Mouse (Mus musculus): ENCODE results near the gene Gm28048. TPM values are rescaled to one million over a fixed set of nuclear protein-coding genes. Genes with fewer than 3 reads are reported as not detected.

The Gm28048 gene
- polyA plus RNA-seq, 1 experiment from 2014 or later: 5.9 TPM

DNA sequence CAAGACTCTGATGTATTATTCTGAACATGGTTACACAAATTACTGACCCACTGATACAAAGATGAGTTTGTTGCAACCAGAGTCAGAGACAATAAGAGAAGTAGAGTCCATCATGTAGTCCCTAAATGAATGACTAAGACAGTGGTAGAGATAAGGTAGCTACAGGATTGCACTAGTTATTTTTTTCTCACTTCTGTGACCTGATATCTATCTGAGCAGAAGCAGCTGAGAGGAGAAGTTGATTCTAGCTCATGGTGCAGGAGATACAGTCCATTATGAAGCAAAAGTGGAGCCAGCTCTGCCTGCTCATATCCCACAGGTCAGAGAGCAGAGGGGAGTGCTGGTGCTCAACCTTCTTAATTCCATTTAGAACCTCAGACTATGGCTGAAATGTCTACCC is 49.7 kb downstream of the Gm28048 start:
- Histone ChIP-seq H3K4me2 (replicated peaks) (no peak overlapping the region), H3K4me3 (no peak overlapping the region), H3K36me3 (no peaks in the 10 kb centered on the region), H3K4me1 (no peaks in the 10 kb centered on the region), H3K9ac (replicated peaks) (no peak overlapping the region), H3K27me3 (no peaks in the 10 kb centered on the region), H3K9me3 (no peaks in the 10 kb centered on the region), H3K27ac (replicated peaks) (no peak overlapping the region)
- no peak for ATAC-seq (ENCODE audit: low FRiP score, low read depth)

DNA sequence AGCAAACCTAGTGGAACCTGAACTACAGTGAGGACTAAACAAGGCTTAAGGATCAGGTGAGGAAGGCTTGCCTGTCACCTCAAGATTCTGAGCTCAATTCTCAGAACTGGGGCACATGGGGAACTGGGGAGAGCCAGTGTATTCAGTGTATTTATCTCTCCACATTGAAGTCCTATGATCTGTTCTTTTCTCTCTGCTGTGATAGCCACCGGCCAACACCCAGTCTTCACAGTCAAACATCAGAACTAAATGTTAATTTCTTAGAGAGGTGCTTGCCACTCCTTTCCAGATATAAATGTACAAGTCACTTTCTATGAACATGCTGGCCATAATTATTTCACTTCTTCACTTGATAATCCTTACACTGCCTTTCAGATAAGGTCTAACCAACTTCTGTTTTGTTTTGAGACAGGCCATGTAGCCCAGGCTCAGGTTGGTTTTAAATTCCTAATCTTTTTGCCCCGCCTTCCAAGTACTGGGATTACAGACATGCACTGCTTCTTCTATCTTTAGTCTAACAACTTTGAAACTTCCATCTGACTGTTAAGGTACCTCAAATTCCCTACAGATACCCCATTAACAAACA is 50.5 kb downstream of the Gm28048 start:
- no peaks in the 10 kb centered on the region for H3K27me3 ChIP-seq
- 96% methylated on average over 2 of the region's 2 CpGs for WGBS
- no peak for ATAC-seq (ENCODE audit: low FRiP score, low read depth)

GRCm38 (mm10) chr11:22930129-22930528 is 51.8 kb downstream of the Gm28048 start:
- no peaks in the 10 kb centered on the region for H3K4me1 ChIP-seq
- no peak overlapping the region for H3K27ac ChIP-seq (replicated peaks)
- no peaks in the 10 kb centered on the region for H3K27me3 ChIP-seq
- H3K9ac ChIP-seq (replicated peaks): no peak overlapping the region
- no peak overlapping the region for H3K4me3 ChIP-seq
- no peak overlapping the region for H3K4me2 ChIP-seq (replicated peaks)
- WGBS: 74% methylated on average over 2 of the region's 2 CpGs
- H3K9me3 ChIP-seq: no peaks in the 10 kb centered on the region
- no peak for ATAC-seq (ENCODE audit: low FRiP score, low read depth)
- no peaks in the 10 kb centered on the region for H3K36me3 ChIP-seq

More for the DNA sequence above, 50.5 kb downstream of the Gm28048 start:
- no peak overlapping the region for H3K4me2 ChIP-seq (replicated peaks)
- H3K9ac ChIP-seq (replicated peaks): no peak overlapping the region
- H3K9me3 ChIP-seq: no peaks in the 10 kb centered on the region
- no peak overlapping the region for H3K27ac ChIP-seq (replicated peaks)
- H3K4me1 ChIP-seq: no peaks in the 10 kb centered on the region
- H3K36me3 ChIP-seq: no peaks in the 10 kb centered on the region
- no peak overlapping the region for H3K4me3 ChIP-seq

DNA sequence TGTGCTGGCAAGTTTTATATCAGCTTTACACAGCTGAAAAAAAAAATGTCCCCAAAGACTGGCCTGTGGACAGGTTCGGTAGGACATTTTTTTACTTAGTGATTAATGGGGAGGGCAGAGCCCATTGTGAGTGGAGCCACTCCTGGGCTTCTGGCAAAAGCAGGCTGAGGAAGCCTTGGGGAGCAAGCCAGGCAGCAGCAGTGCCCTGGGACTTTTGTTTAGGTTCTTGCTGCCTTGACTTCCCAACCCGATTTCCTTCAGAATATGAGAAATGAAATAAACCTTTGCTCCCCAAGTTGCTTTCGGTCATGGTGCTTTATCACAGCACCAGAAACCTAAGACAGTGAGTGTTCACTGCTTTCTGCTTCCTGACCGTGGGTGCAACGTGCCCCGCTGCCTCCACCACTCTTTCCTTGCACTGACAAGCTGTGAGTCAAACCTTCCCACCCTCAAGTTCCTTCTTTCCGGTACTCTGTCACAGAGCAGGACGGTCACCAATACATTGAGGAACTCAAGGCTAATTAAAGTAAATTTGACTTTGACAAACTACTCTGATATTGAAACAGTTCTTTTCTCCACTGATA is 53.2 kb downstream of the Gm28048 start:
- Histone ChIP-seq H3K27ac (replicated peaks) (no peak overlapping the region), H3K36me3 (no peaks in the 10 kb centered on the region), H3K4me3 (no peak overlapping the region), H3K4me2 (replicated peaks) (no peak overlapping the region), H3K27me3 (no peaks in the 10 kb centered on the region), H3K4me1 (no peaks in the 10 kb centered on the region), H3K9ac (replicated peaks) (no peak overlapping the region), H3K9me3 (no peaks in the 10 kb centered on the region)
- no peak for ATAC-seq (ENCODE audit: low FRiP score, low read depth)
- WGBS: 89% methylated on average over 8 of the region's 8 CpGs

DNA sequence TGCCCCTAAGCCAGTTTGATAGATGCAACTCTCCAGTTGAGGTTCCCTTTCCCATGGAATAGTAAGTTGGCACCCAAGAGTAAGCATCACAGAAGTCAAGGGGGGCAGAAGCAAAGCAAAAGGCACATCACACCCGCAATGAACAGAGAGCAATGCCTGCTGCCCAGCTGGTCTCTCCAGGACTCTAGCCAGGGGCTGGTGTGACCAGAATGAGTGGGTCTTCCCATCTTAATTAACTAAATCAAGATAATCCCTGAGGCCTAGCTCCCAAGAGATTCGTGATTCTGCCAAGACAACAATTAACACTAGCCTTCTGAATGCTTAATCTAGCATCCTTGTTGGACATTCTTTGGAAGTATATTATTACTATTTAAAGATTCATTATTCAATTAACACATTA is 58.3 kb downstream of the Gm28048 start:
- Histone ChIP-seq H3K36me3 (no peaks in the 10 kb centered on the region), H3K9me3 (no peaks in the 10 kb centered on the region), H3K27me3 (no peaks in the 10 kb centered on the region), H3K4me3 (no peak overlapping the region), H3K4me1 (no peaks in the 10 kb centered on the region), H3K4me2 (replicated peaks) (no peak overlapping the region), H3K27ac (replicated peaks) (no peak overlapping the region), H3K9ac (replicated peaks) (no peak overlapping the region)
- no peak for ATAC-seq (ENCODE audit: low FRiP score, low read depth)
- 70% methylated on average over 2 of the region's 2 CpGs for WGBS

DNA sequence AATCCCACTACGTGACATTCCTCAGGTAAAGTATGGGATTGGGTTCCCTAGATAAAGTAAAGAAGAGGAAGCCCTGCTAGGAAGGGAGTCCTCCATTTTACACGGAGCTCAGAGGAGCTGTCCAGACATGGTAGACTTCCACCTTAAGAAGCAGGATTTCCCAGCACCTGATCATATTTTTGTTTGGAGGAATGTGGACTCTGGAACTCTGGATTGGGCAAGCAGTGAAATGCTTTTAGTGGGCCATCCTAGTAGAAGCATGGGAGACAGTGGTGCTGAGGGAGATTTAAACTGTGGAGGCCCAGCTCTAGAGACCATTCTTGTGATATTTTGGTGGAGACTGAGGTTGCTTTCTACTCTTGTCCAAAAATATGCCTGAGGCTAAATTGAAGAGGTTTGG is 59.3 kb downstream of the Gm28048 start:
- Histone ChIP-seq H3K27ac (replicated peaks) (no peak overlapping the region), H3K4me3 (no peak overlapping the region), H3K9ac (replicated peaks) (no peak overlapping the region), H3K4me2 (replicated peaks) (no peak overlapping the region), H3K9me3 (no peaks in the 10 kb centered on the region), H3K4me1 (no peaks in the 10 kb centered on the region), H3K27me3 (no peaks in the 10 kb centered on the region), H3K36me3 (no peaks in the 10 kb centered on the region)
- 87% methylated on average over 2 of the region's 2 CpGs for WGBS
- no peak for ATAC-seq (ENCODE audit: low FRiP score, low read depth)

DNA sequence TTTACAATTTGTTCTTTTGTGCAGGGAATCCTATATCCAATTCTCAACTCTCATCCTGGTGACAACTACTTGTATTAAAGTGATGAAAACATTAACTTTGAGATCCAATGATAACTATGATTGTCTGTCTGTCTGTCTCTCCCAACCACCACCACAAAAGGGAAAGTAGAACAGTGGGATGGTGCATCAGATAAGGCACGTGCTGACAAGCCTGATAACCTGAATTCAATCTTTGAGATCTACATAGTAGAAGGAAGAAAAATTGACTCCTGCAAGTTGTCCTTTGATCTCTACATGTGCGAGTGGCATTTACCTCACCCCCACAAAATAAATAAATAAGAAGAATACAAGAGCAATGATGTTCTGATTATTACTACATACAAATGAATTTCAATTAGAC is 62.6 kb downstream of the Gm28048 start:
- Histone ChIP-seq H3K9me3 (no peaks in the 10 kb centered on the region; the same call in 1 of the 2 replicates), H3K4me2 (replicated peaks) (no peak overlapping the region), H3K27me3 (no peaks in the 10 kb centered on the region), H3K27ac (replicated peaks) (no peak overlapping the region), H3K4me1 (no peaks in the 10 kb centered on the region), H3K4me3 (no peak overlapping the region), H3K36me3 (no peaks in the 10 kb centered on the region), H3K9ac (replicated peaks) (no peak overlapping the region)
- whole genome bisulfite sequencing: 88% methylated on average over 2 of the region's 2 CpGs
- no peak for ATAC-seq (ENCODE audit: low FRiP score, low read depth)

DNA sequence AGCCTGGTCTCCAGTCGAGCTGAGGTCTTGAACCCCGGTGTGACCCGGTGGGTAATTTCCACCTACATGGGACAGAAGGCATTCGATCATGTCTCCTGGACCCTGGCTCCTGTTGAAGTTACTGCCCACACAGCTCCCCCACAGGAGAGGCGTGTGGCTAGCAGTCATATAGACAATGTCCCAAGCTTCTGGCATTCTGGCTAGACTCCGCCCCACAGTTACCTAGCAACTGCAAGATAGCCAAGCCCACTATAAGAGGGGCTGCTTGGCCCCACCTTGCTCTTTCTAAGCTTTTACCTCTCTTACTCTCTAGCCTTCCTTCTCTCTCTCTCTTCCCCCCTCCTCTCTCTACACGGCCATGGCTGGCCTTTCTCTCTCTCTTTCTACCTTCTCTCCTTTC is 64.1 kb downstream of the Gm28048 start:
- H3K4me2 ChIP-seq (replicated peaks): no peak overlapping the region
- H3K4me3 ChIP-seq: no peak overlapping the region
- no peaks in the 10 kb centered on the region for H3K27me3 ChIP-seq
- H3K9me3 ChIP-seq: no peaks in the 10 kb centered on the region; the same call in 1 of the 2 replicates
- WGBS: 83% methylated on average over 7 of the region's 7 CpGs
- H3K36me3 ChIP-seq: no peaks in the 10 kb centered on the region
- H3K4me1 ChIP-seq: no peaks in the 10 kb centered on the region
- ATAC-seq (ENCODE audit: low FRiP score, low read depth): no peak
- no peak overlapping the region for H3K27ac ChIP-seq (replicated peaks)
- H3K9ac ChIP-seq (replicated peaks): no peak overlapping the region

- Histone ChIP-seq H3K9ac (replicated peaks) (no peak overlapping the region), H3K27ac (replicated peaks) (no peak overlapping the region), H3K9me3 (no peaks in the 10 kb centered on the region; the same call in 1 of the 2 replicates), H3K4me3 (no peak overlapping the region), H3K4me1 (no peaks in the 10 kb centered on the region), H3K27me3 (no peaks in the 10 kb centered on the region), H3K36me3 (no peaks in the 10 kb centered on the region), H3K4me2 (replicated peaks) (no peak overlapping the region)
- ATAC-seq (ENCODE audit: low FRiP score, low read depth): no peak
- 72% methylated on average over 4 of the region's 4 CpGs for WGBS
These were observed 68.1 kb downstream of the Gm28048 start for GRCm38 (mm10) chr11:22913744-22914143.

DNA sequence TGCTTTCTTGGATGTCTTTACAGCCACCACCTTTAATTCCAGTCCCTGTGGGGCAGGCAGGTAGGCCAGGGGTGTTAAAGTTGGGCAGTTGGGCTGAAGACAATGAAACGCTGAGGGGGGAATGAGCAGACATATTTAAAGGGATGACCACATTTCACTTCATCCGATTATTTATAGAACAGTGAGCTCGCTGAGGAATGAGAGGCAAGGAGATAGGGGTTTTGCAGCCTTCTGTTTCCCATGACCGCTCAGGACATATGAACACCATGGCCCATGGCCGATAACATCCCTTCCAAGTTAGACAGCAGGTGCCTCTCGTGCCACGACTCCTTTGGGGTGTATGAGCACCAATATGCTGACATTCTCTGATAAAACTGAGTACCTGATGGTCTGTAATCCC is 70.1 kb downstream of the Gm28048 start:
- no peaks in the 10 kb centered on the region for H3K9me3 ChIP-seq
- no peaks in the 10 kb centered on the region for H3K4me1 ChIP-seq
- no peak overlapping the region for H3K4me3 ChIP-seq
- no peak overlapping the region for H3K4me2 ChIP-seq (replicated peaks)
- H3K27ac ChIP-seq (replicated peaks): no peak overlapping the region
- no peaks in the 10 kb centered on the region for H3K27me3 ChIP-seq
- H3K9ac ChIP-seq (replicated peaks): no peak overlapping the region
- no peak for ATAC-seq (ENCODE audit: low FRiP score, low read depth)
- 94% methylated on average over 7 of the region's 7 CpGs for WGBS
- H3K36me3 ChIP-seq: no peaks in the 10 kb centered on the region

DNA sequence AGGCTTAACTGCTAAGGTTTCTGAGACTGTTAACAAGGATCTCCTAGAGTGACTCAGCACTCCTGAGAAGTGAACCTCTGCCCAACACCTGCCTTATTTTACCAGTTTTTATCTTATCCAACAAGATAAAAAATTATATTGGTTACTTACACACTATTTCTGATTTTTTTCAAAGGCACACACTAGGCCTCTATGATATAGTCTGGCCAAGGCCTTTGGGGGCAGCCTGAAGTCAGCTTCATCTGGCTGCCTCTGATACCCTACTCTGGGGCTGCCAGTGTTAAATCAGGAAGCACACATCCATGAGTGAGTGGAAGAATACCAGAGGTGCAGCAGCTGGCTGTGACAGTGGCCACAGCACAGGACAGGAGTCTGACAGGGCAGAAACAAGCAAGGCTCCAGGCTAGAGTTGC is 75.4 kb downstream of the Gm28048 start:
- Histone ChIP-seq H3K4me1 (no peaks in the 10 kb centered on the region), H3K9ac (replicated peaks) (no peak overlapping the region), H3K27ac (replicated peaks) (no peak overlapping the region), H3K27me3 (no peaks in the 10 kb centered on the region), H3K36me3 (no peaks in the 10 kb centered on the region), H3K4me3 (no peak overlapping the region), H3K4me2 (replicated peaks) (no peak overlapping the region), H3K9me3 (no peaks in the 10 kb centered on the region)
- ATAC-seq (ENCODE audit: low FRiP score, low read depth): no peak

DNA sequence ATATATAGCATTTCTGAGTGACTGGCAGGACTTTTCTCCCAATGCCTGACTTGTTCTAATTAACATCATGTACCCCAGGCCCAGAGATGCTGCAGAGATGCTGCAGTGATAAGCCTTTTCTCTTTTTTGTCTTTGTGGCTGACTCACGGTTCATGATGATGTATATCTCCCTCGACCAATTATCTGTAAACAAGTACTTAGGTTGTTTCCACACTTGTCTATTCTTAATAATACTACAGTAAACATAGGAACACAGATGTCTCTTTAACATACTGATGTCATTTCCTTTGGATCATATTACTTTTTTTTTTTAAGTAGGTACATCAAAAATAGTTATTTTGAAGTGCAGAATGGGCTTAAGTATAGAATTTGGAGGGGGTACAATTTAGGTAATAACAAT is 79.0 kb downstream of the Gm28048 start:
- Histone ChIP-seq H3K4me3 (no peak overlapping the region), H3K36me3 (peaks cover 9% of the 10 kb centered on the region; the same call in 1 of the 2 replicates), H3K27me3 (no peaks in the 10 kb centered on the region), H3K4me2 (replicated peaks) (no peak overlapping the region), H3K27ac (replicated peaks) (no peak overlapping the region), H3K9ac (replicated peaks) (no peak overlapping the region), H3K9me3 (no peaks in the 10 kb centered on the region), H3K4me1 (no peaks in the 10 kb centered on the region)
- 89% methylated on average over 2 of the region's 2 CpGs for WGBS
- no peak for ATAC-seq (ENCODE audit: low FRiP score, low read depth)

DNA sequence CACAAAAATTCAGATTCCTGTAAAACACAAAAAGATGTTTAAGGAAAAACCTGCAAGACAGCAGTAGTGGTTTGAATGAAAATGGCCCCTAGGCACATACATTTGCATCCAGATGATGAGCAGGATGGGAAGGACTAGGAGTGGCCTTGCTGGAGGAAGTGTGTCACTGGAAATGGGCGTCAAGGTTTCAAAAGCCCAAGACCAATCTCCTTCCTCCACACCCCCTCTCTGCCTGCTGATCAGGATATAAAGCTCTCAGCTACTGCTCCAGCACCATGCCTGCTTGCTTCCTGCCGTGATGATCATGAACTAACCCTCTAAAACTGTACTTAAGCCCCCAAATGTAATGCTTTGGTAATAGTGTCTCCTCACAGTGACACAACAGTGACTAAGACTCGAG is 81.8 kb downstream of the Gm28048 start:
- WGBS: 89% methylated on average over 3 of the region's 3 CpGs
- Histone ChIP-seq H3K27me3 (no peaks in the 10 kb centered on the region), H3K4me3 (no peak overlapping the region), H3K4me2 (replicated peaks) (no peak overlapping the region), H3K9ac (replicated peaks) (no peak overlapping the region), H3K9me3 (no peaks in the 10 kb centered on the region), H3K4me1 (no peaks in the 10 kb centered on the region), H3K27ac (replicated peaks) (no peak overlapping the region), H3K36me3 (peaks cover 9% of the 10 kb centered on the region; the same call in 1 of the 2 replicates)
- no peak for ATAC-seq (ENCODE audit: low FRiP score, low read depth)
